Mouse (Mus musculus): ENCODE measurements around the gene Tprg.

Gene Tprg

GRCm38 (mm10) chr16:25424001-25424400, 137.4 kb downstream of the Tprg start:
- no peak for DNase-seq (ENCODE audit: low read depth in 2 of 2, low spot score in 2 of 2)

- no peak for DNase-seq (ENCODE audit: low read depth in 2 of 2, low spot score in 2 of 2)
These were observed 138.3 kb downstream of the Tprg start for GRCm38 (mm10) chr16:25424915-25425314.

- no peak for DNase-seq (ENCODE audit: low read depth in 2 of 2, low spot score in 2 of 2)
These were observed 138.8 kb downstream of the Tprg start for GRCm38 (mm10) chr16:25425376-25425775.

DNA sequence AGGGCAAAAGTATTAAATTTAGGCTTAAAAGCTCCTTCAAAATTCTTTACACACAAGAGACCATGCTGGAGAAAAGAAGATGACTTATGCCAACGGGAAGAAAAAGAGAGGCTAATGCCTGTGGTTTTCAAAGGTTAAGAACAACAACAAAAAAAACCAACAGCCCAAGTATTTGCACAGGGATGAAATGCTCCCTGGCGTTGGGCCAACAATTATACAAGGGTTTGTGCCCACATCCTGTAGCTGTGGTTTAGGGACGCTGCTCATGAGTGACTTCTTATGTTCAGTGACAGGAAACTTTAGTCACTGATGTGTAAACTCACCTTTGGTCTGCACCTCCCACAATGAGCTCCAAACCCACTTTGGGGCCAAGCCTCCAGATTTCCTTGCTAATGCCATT, 139.6 kb downstream of the Tprg start:
- peak; percentile 61 to 80 for DNase-seq (ENCODE audit: low read depth in 2 of 2, low spot score in 2 of 2)

DNA sequence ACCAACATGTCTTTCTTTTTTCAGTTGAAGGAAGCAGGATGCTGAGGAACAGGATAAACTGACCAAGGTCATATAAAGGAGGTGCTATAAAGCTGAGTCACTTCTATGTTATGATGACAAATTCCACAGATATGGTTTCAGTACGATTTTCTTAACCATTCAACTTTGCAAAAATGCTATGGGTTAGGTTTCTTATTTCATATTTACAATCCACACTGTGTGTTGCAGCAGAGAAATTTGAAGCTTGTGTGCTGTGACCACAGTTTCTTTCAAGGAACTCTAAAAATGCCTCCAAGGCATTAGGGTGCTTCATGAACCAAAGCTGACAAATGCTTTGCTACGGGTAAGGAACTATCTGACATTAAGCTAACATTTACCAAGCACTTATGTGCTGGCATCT, 153.4 kb downstream of the Tprg start:
- DNase-seq (ENCODE audit: low read depth in 2 of 2, low spot score in 2 of 2), result no peak

DNA sequence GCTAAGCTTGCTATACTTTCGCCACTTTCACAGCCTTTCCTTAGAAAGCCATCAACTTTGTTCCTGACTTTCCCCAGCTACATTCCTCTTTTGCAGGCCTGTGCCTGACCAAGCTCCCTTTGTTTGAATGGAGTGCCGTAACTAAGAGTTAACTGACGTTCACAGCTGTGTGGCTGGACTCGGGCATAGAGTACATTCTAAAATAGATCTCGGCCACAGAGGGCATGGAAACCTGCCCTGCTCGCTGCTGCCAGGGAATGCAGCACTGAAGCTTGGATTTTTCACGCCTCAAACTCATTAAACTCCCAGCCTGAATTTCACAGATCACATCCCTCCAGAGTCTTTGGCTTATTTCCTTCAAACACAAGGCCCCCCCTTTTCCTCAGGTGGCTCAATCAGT, 159.0 kb downstream of the Tprg start:
- no peak for DNase-seq (ENCODE audit: low read depth in 2 of 2, low spot score in 2 of 2)

GRCm38 (mm10) chr16:25451511-25451910, 164.9 kb downstream of the Tprg start:
- DNase-seq (ENCODE audit: low read depth in 2 of 2, low spot score in 2 of 2), result no peak

DNA sequence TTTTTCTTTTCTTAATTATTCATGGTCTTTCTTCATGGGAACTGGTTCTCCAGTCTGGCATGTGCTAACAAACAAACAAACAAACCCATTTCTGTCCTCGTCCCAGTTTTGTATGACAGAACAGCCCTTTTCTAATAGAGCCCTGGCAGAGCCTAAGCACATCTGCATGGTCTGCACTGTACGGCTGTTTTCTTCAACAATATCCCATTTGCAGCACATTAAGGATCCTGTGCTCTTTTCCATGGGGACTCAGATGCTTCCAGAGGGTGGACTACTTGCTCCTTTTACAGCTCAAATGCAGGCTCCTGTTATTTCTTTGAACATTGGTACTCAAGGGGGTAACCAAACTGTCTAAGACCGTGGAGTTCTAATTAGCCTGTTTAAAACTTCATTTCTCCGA, 178.1 kb downstream of the Tprg start:
- no peak for DNase-seq (ENCODE audit: low read depth in 2 of 2, low spot score in 2 of 2)

GRCm38 (mm10) chr16:25465435-25466139, 179.0 kb downstream of the Tprg start:
- no peak for DNase-seq (ENCODE audit: low read depth in 2 of 2, low spot score in 2 of 2)

DNA sequence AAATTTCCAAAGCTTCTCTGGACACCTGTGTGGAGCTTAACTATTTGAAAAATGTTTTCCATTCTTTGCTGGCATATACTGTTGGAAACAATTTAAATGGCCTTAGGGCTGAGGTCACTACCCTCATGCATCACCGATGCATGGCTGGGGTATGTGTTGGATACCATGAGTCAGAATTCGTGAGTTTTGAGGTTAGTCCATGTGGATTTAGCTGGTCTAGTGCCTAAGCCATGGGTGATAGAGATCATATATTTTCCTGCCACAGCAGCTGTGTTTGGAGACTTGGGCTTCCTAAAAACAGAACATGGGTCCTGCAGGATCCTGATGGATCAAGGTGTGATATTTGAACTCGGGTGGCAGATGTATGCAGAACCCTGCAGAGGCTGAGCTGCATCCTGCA, 181.4 kb downstream of the Tprg start:
- no peak for DNase-seq (ENCODE audit: low read depth in 2 of 2, low spot score in 2 of 2)

- DNase-seq (ENCODE audit: low read depth in 2 of 2, low spot score in 2 of 2), result no peak
These were observed 182.0 kb downstream of the Tprg start for GRCm38 (mm10) chr16:25468662-25469061.
